Mouse (Mus musculus): ENCODE data around the gene Acot6.

DNA sequence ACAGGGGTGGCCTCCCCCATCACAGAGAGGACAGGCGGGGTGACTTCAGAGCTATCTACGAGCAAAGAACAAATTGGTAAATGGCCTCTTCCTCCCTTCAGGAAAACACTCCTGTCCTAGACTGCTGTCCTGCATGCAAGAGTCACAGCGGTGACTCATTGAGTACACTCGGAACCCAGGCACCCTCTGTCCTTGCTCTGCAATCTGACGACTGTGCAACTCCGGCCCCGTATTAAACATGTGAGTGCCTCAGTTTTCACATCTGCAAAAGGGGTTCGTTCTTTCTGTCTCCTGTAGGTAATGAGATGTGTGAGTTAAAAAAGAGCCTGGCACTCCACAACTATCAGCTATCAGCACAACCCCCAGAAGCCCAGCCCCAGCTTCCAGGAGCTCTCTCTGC lies 60.0 kb downstream of the Acot6 start:
- TF ChIP-seq POLR2A (IDR thresholded peaks at IDR 0.05; ENCODE audit: control insufficient read depth, extremely low read depth, insufficient read depth, low read length, poor library complexity), result no peak
- no peak for TF ChIP-seq CTCF (IDR thresholded peaks at IDR 0.05; ENCODE audit: borderline replicate concordance, control insufficient read depth, extremely low read depth, insufficient read depth, low read length, poor library complexity)
